Comparison of ENCODE assay signal across 8 mouse cellular contexts in genomic region chr12:32897199-32898120, GRCm38 (mm10). TPM values are rescaled to one million over a fixed set of nuclear protein-coding genes. Genes with fewer than 3 reads are reported as not detected.
DNase-seq lines count a peak whose midpoint lies in the region; ATAC-seq and TF ChIP-seq lines count a peak whose summit lies in the region.

No protein-coding gene starts in this region.

- H3K36me3 ChIP-seq in CH12.LX (replicated peaks in 1 of 2; ENCODE audit: control insufficient read depth in 1 of 2, insufficient read depth in 1 of 2, low read length in 1 of 2) = no peaks in the 10 kb centered on the region
- no peaks in the 10 kb centered on the region for H3K36me3 ChIP-seq in forebrain, embryonic 11.5 days (ENCODE audit: control insufficient read depth, insufficient read depth, low read length)
- H3K36me3 ChIP-seq in liver, postnatal 0 days (replicated peaks; ENCODE audit: insufficient read depth, low read length) = no peaks in the 10 kb centered on the region
- H3K36me3 ChIP-seq in neural tube, embryonic 15.5 days = no peaks in the 10 kb centered on the region
- H3K36me3 ChIP-seq in testis, adult 2 months (ENCODE audit: control insufficient read depth, insufficient read depth, low read length) = no peaks in the 10 kb centered on the region

- in situ Hi-C loops in CH12.LX (cut with MboI; ENCODE audit: low pct_ligation_motif_present, low pct_unique_long_range_greater_than_20kb, low sequenced_read_pairs) = loop anchor here (5.0 to 25.0 kb wide), 2 partner anchors 260 to 610 kb away; no protein-coding TSS in a partner anchor

- TF ChIP-seq CTCF in CH12.LX (conservative IDR thresholded peaks at IDR 0.05 in 1 of 2, IDR thresholded peaks at IDR 0.05 in 1 of 2; ENCODE audit: low read depth in 2 of 2, low read length in 2 of 2) = peak; percentile 92 to 93
- TF ChIP-seq CTCF in liver, postnatal 0 days (IDR thresholded peaks at IDR 0.05; ENCODE audit: low read depth) = peak; percentile 96
- TF ChIP-seq CTCF in testis, adult 2 months (IDR thresholded peaks at IDR 0.05; ENCODE audit: control insufficient read depth, insufficient read depth, insufficient replicate concordance, low read depth, low read length) = peak; percentile 95; the same call in 1 of the 2 replicates

- dilution Hi-C loops in CH12.LX (cut with MboI; ENCODE audit: extremely low pct_ligation_motif_present, extremely low pct_unique_long_range_greater_than_20kb, low sequenced_read_pairs) = no loop called here

- H3K79me2 ChIP-seq in CH12.LX (replicated peaks; ENCODE audit: control insufficient read depth, extremely low read depth, insufficient read depth, poor library complexity, severe bottlenecking) = no peaks in the 10 kb centered on the region

- peak; percentile 76 for ATAC-seq in forebrain, embryonic 11.5 days (replicated peaks; ENCODE audit: low FRiP score)
- ATAC-seq in liver, postnatal 0 days = peak; percentile 70
- ATAC-seq in neural tube, embryonic 15.5 days (ENCODE audit: low FRiP score) = peak; percentile 80

- TF ChIP-seq POLR2A in CH12.LX (IDR thresholded peaks at IDR 0.05; ENCODE audit: low read depth, low read length) = no peak
- no peak for TF ChIP-seq POLR2A in testis, adult 2 months (IDR thresholded peaks at IDR 0.05; ENCODE audit: control insufficient read depth, low read depth, low read length)

- no peak overlapping the region for H3K9ac ChIP-seq in CH12.LX (ENCODE audit: insufficient read depth, low read depth)
- H3K9ac ChIP-seq in forebrain, embryonic 11.5 days (ENCODE audit: low read length) = no peak overlapping the region
- no peak overlapping the region for H3K9ac ChIP-seq in liver, postnatal 0 days (replicated peaks)
- no peak overlapping the region for H3K9ac ChIP-seq in neural tube, embryonic 15.5 days (replicated peaks)

- H3K27ac ChIP-seq in CH12.LX (ENCODE audit: insufficient read depth, low read depth) = no peak overlapping the region
- H3K27ac ChIP-seq in forebrain, embryonic 11.5 days (ENCODE audit: low read depth, low read length) = no peak overlapping the region
- no peak overlapping the region for H3K27ac ChIP-seq in liver, postnatal 0 days (ENCODE audit: low read depth)
- H3K27ac ChIP-seq in neural tube, embryonic 15.5 days (replicated peaks) = no peak overlapping the region
- no peak overlapping the region for H3K27ac ChIP-seq in testis, adult 2 months (ENCODE audit: control insufficient read depth, insufficient read depth, low read depth, low read length)

- intact Hi-C loops in heart, postnatal 10 days (cut with DNase I) = loop anchor here (1.0 to 10.0 kb wide), 5 partner anchors 75 to 933 kb away; partner anchors contain the start of gene Ccdc71l

- TF ChIP-seq EP300 in CH12.LX (IDR thresholded peaks at IDR 0.05; ENCODE audit: low read length) = no peak
- TF ChIP-seq EP300 in liver, postnatal 0 days (IDR thresholded peaks at IDR 0.05; ENCODE audit: low read depth) = no peak

- H3K4me1 ChIP-seq in CH12.LX (ENCODE audit: control insufficient read depth in 1 of 2, insufficient read depth in 2 of 2) = peaks cover 5 to 20% of the 10 kb centered on the region in 2 experiments; a peak in 3 of 4 replicates
- no peaks in the 10 kb centered on the region for H3K4me1 ChIP-seq in forebrain, embryonic 11.5 days (replicated peaks; ENCODE audit: control insufficient read depth, insufficient read depth, low read length)
- H3K4me1 ChIP-seq in liver, postnatal 0 days (ENCODE audit: insufficient read depth) = peaks cover 5% of the 10 kb centered on the region; the same call in 1 of the 2 replicates
- H3K4me1 ChIP-seq in neural tube, embryonic 15.5 days = peaks cover 10% of the 10 kb centered on the region
- H3K4me1 ChIP-seq in testis, adult 2 months (ENCODE audit: control insufficient read depth, insufficient read depth, low read length) = no peaks in the 10 kb centered on the region

- H3K9me3 ChIP-seq in CH12.LX (replicated peaks; ENCODE audit: low read length) = no peaks in the 10 kb centered on the region
- H3K9me3 ChIP-seq in forebrain, embryonic 11.5 days (ENCODE audit: control insufficient read depth, low read length) = no peaks in the 10 kb centered on the region
- no peaks in the 10 kb centered on the region for H3K9me3 ChIP-seq in liver, postnatal 0 days (ENCODE audit: low read length)
- no peaks in the 10 kb centered on the region for H3K9me3 ChIP-seq in neural tube, embryonic 15.5 days (replicated peaks)

- no peaks in the 10 kb centered on the region for H3K27me3 ChIP-seq in CH12.LX (replicated peaks)
- no peaks in the 10 kb centered on the region for H3K27me3 ChIP-seq in forebrain, embryonic 11.5 days (ENCODE audit: control insufficient read depth, insufficient read depth, low read length)
- H3K27me3 ChIP-seq in liver, postnatal 0 days (ENCODE audit: insufficient read depth, low read length) = no peaks in the 10 kb centered on the region
- no peaks in the 10 kb centered on the region for H3K27me3 ChIP-seq in neural tube, embryonic 15.5 days (replicated peaks)
- no peaks in the 10 kb centered on the region for H3K27me3 ChIP-seq in testis, adult 2 months (ENCODE audit: control insufficient read depth, insufficient read depth, low read length)

- no peak overlapping the region for H3K4me3 ChIP-seq in CH12.LX (replicated peaks in 1 of 3; ENCODE audit: low read depth in 2 of 3, low read length in 2 of 3, poor library complexity in 1 of 3)
- H3K4me3 ChIP-seq in forebrain, embryonic 11.5 days (ENCODE audit: low read depth, low read length) = no peak overlapping the region
- H3K4me3 ChIP-seq in liver, postnatal 0 days (ENCODE audit: low read depth, low read length) = no peak overlapping the region
- H3K4me3 ChIP-seq in neural tube, embryonic 15.5 days (replicated peaks) = no peak overlapping the region
- no peak overlapping the region for H3K4me3 ChIP-seq in testis, adult 2 months (ENCODE audit: control insufficient read depth, low read depth, low read length)

- TF ChIP-seq RAD21 in CH12.LX (IDR thresholded peaks at IDR 0.05; ENCODE audit: low read depth, low read length) = peak; percentile 98

- peak; percentile 82 for DNase-seq in CH12.LX (ENCODE audit: extremely low read depth)
- DNase-seq in c-Kit-positive CD71-negative TER-119-negative erythroid progenitor cells, embryonic 14.5 days (ENCODE audit: low read depth) = peak; percentile 63
- peak; percentile 93 for DNase-seq in forebrain, embryonic 11.5 days (ENCODE audit: low spot score)
- peak; percentile 90 to 95 for DNase-seq in heart, postnatal 10 days
- peak; percentile 88 to 95 for DNase-seq in kidney, postnatal 36 days
- DNase-seq in liver, postnatal 0 days = peak; percentile 89

- 50% methylated on average over 13 of the region's 13 CpGs for WGBS in forebrain, embryonic 11.5 days
- 44% methylated on average over 13 of the region's 13 CpGs for WGBS in liver, postnatal 0 days (ENCODE audit: insufficient replicate concordance)
- 47% methylated on average over 13 of the region's 13 CpGs for WGBS in neural tube, embryonic 15.5 days

- H3K4me2 ChIP-seq in CH12.LX (ENCODE audit: insufficient read depth, low read depth, poor library complexity, severe bottlenecking) = no peak overlapping the region
- no peak overlapping the region for H3K4me2 ChIP-seq in forebrain, embryonic 11.5 days (ENCODE audit: low read depth, low read length, severe bottlenecking)
- no peak overlapping the region for H3K4me2 ChIP-seq in liver, postnatal 0 days (ENCODE audit: low read depth, low read length)
- H3K4me2 ChIP-seq in neural tube, embryonic 15.5 days = no peak overlapping the region

TF ChIP-seq in CH12.LX, 34 proteins besides CTCF, POLR2A, EP300 and RAD21 (continues in another document):
- TF ChIP-seq RCOR1 (conservative IDR thresholded peaks at IDR 0.05; ENCODE audit: low read depth, low read length) = no peak
- TF ChIP-seq MAZ (IDR thresholded peaks at IDR 0.05; ENCODE audit: low read depth, low read length) = 0 out of 2 replicates have a peak, but pooled peaks have one; percentile 64
- TF ChIP-seq CHD2 (IDR thresholded peaks at IDR 0.05; ENCODE audit: low read length) = no peak
- TF ChIP-seq SIN3A (IDR thresholded peaks at IDR 0.05; ENCODE audit: low read length) = no peak
- TF ChIP-seq ETS1 (conservative IDR thresholded peaks at IDR 0.05; ENCODE audit: low read depth, low read length) = no peak
- TF ChIP-seq HCFC1 (IDR thresholded peaks at IDR 0.05; ENCODE audit: low read depth, low read length) = no peak
- TF ChIP-seq E2F4 (IDR thresholded peaks at IDR 0.05; ENCODE audit: insufficient replicate concordance, low read depth, low read length) = no peak
- TF ChIP-seq SMC3 (IDR thresholded peaks at IDR 0.05; ENCODE audit: low read depth, low read length) = peak; percentile 94
- no peak for TF ChIP-seq ZMIZ1 (IDR thresholded peaks at IDR 0.05; ENCODE audit: low read depth, low read length)
- no peak for TF ChIP-seq TCF12 (IDR thresholded peaks at IDR 0.05; ENCODE audit: low read depth, low read length)
- TF ChIP-seq ZC3H11A (IDR thresholded peaks at IDR 0.05; ENCODE audit: low read depth, low read length) = peak; percentile 84
- TF ChIP-seq MEF2A (IDR thresholded peaks at IDR 0.05; ENCODE audit: borderline replicate concordance, low read depth, low read length) = no peak
- no peak for TF ChIP-seq JUN (IDR thresholded peaks at IDR 0.05; ENCODE audit: insufficient read depth, low read depth, low read length)
- TF ChIP-seq USF2 (conservative IDR thresholded peaks at IDR 0.05; ENCODE audit: low read depth, low read length) = no peak
- TF ChIP-seq ZNF384 (IDR thresholded peaks at IDR 0.05; ENCODE audit: low read depth, low read length) = no peak
- TF ChIP-seq MAFK (IDR thresholded peaks at IDR 0.05; ENCODE audit: insufficient replicate concordance, low read length) = no peak
- TF ChIP-seq MYC (IDR thresholded peaks at IDR 0.05; ENCODE audit: low read depth, low read length) = no peak
- 0 out of 2 replicates have a peak, but pooled peaks have one; percentile 15 for TF ChIP-seq MAX (IDR thresholded peaks at IDR 0.05; ENCODE audit: low read length)
- no peak for TF ChIP-seq KAT2A (IDR thresholded peaks at IDR 0.05; ENCODE audit: insufficient replicate concordance, low read length)
- TF ChIP-seq ZKSCAN1 (IDR thresholded peaks at IDR 0.05; ENCODE audit: borderline replicate concordance, low read depth, low read length) = no peak
- TF ChIP-seq CHD1 (IDR thresholded peaks at IDR 0.05; ENCODE audit: low read depth, low read length) = no peak
- no peak for TF ChIP-seq GABPA (IDR thresholded peaks at IDR 0.05; ENCODE audit: insufficient replicate concordance, low read depth, low read length)

RNA-seq across cellular contexts. Expression of gene Sypl, which starts 56.2 kb away (rescaled TPM):
- total RNA-seq in CH12.LX (2012; rRNA removed) = 7.5 and 8.5 TPM in 2 replicates
- 25.8 and 29.1 TPM in 2 replicates for total RNA-seq in CH12.LX (2014; rRNA removed)
- 33.4 and 37.8 TPM in 2 replicates for polyA plus RNA-seq in CH12.LX (2012; ENCODE audit: insufficient read length, low read depth)
- 49.4 and 53.3 TPM in 2 replicates for polyA plus RNA-seq in forebrain, embryonic 11.5 days (2014; fragmentation: Nextera tagmentation; extraction: Ambion mirVana)
- total RNA-seq in heart, postnatal 10 days (2021) = 10 to 100 TPM; 83.4 to 89.9 TPM
- 53.8 and 53.9 TPM in 2 replicates for polyA plus RNA-seq in liver, postnatal 0 days (2015; fragmentation: Nextera tagmentation; extraction: Ambion mirVana)
- polyA plus RNA-seq in neural tube, embryonic 15.5 days (2015; fragmentation: Nextera tagmentation; extraction: Ambion mirVana) = 39.2 and 57.1 TPM in 2 replicates
- 173 and 221 TPM in 2 replicates for polyA plus RNA-seq in testis, adult 2 months (2012; rRNA removed)
